ENCODE assay signal across 8 mouse cellular contexts in genomic region chr10:127058161-127058560, GRCm38 (mm10). TPM values are rescaled to one million over a fixed set of nuclear protein-coding genes. Genes with fewer than 3 reads are reported as not detected.
DNase-seq lines count a peak whose midpoint lies in the region; ATAC-seq and TF ChIP-seq lines count a peak whose summit lies in the region.

No protein-coding gene starts in this region.

- peak overlapping the region; percentile 89 for H3K4me2 ChIP-seq in liver, embryonic 15.5 days
- H3K4me2 ChIP-seq in neural tube, embryonic 11.5 days (ENCODE audit: low read depth), result peak overlapping the region; percentile 97

- no peak overlapping the region for H3K4me3 ChIP-seq in liver, embryonic 15.5 days (replicated peaks)
- H3K4me3 ChIP-seq in neural tube, embryonic 11.5 days (ENCODE audit: low read depth, low read length), result peak overlapping the region; percentile 92
- H3K4me3 ChIP-seq in testis, adult 2 months (ENCODE audit: control insufficient read depth, low read depth, low read length), result no peak overlapping the region

- H3K36me3 ChIP-seq in liver, embryonic 15.5 days (replicated peaks), result no peaks in the 10 kb centered on the region
- H3K36me3 ChIP-seq in neural tube, embryonic 11.5 days (ENCODE audit: control insufficient read depth, insufficient read depth, low read length), result 0 out of 2 replicates have a peak, but pooled peaks cover 2% of the 10 kb centered on the region
- H3K36me3 ChIP-seq in testis, adult 2 months (ENCODE audit: control insufficient read depth, insufficient read depth, low read length), result no peaks in the 10 kb centered on the region

- peaks cover 30% of the 10 kb centered on the region for H3K4me1 ChIP-seq in liver, embryonic 15.5 days (replicated peaks)
- peaks cover 12% of the 10 kb centered on the region for H3K4me1 ChIP-seq in neural tube, embryonic 11.5 days (ENCODE audit: control insufficient read depth, insufficient read depth, low read length)
- H3K4me1 ChIP-seq in testis, adult 2 months (ENCODE audit: control insufficient read depth, insufficient read depth, low read length), result peaks cover 12% of the 10 kb centered on the region

- no peak for TF ChIP-seq POLR2A in testis, adult 2 months (IDR thresholded peaks at IDR 0.05; ENCODE audit: control insufficient read depth, low read depth, low read length)

- no peak for ATAC-seq in liver, embryonic 15.5 days (ENCODE audit: insufficient read depth)
- peak; percentile 11; the same call in 1 of the 2 replicates for ATAC-seq in neural tube, embryonic 11.5 days (ENCODE audit: insufficient read depth, low FRiP score, low TSS enrichment)

- H3K9ac ChIP-seq in liver, embryonic 15.5 days, result no peak overlapping the region
- H3K9ac ChIP-seq in neural tube, embryonic 11.5 days (ENCODE audit: low read length), result peak overlapping the region; percentile 86; the same call in 1 of the 2 replicates

- peak; percentile 78 for DNase-seq in 416B (ENCODE audit: low read depth)
- peak; percentile 79 for DNase-seq in T-cell, adult 2 months (ENCODE audit: low spot score)
- peak; percentile 89 for DNase-seq in embryo, embryonic 11 days
- DNase-seq in heart, adult 8-10 months (ENCODE audit: low spot score), result peak; percentile 68
- DNase-seq in kidney, adult 8-10 months, result peak; percentile 63 to 80
- DNase-seq in neural tube, embryonic 11.5 days (ENCODE audit: low spot score), result peak; percentile 81

- no peaks in the 10 kb centered on the region for H3K9me3 ChIP-seq in liver, embryonic 15.5 days (replicated peaks)
- no peaks in the 10 kb centered on the region for H3K9me3 ChIP-seq in neural tube, embryonic 11.5 days (ENCODE audit: control insufficient read depth, low read length)

- H3K27ac ChIP-seq in liver, embryonic 15.5 days (replicated peaks), result no peak overlapping the region
- no peak overlapping the region for H3K27ac ChIP-seq in neural tube, embryonic 11.5 days (ENCODE audit: low read depth, low read length)
- H3K27ac ChIP-seq in testis, adult 2 months (ENCODE audit: control insufficient read depth, insufficient read depth, low read depth, low read length), result no peak overlapping the region

- WGBS in liver, embryonic 15.5 days (ENCODE audit: insufficient replicate concordance), result 2% methylated on average over 9 of the region's 9 CpGs
- 1% methylated on average over 9 of the region's 9 CpGs for WGBS in neural tube, embryonic 11.5 days

- peak; percentile 94; the same call in 1 of the 2 replicates for TF ChIP-seq CTCF in testis, adult 2 months (IDR thresholded peaks at IDR 0.05; ENCODE audit: control insufficient read depth, insufficient read depth, insufficient replicate concordance, low read depth, low read length)

- H3K27me3 ChIP-seq in liver, embryonic 15.5 days, result peaks cover 95% of the 10 kb centered on the region
- H3K27me3 ChIP-seq in neural tube, embryonic 11.5 days (ENCODE audit: control insufficient read depth, insufficient read depth, low read length), result peaks cover 6% of the 10 kb centered on the region; the same call in 1 of the 2 replicates
- H3K27me3 ChIP-seq in testis, adult 2 months (ENCODE audit: control insufficient read depth, insufficient read depth, low read length), result no peaks in the 10 kb centered on the region

RNA-seq across cellular contexts. Expression of gene March9, which starts 1.8 kb away (rescaled TPM):
- 1 to 10 TPM; 2.4 to 4.1 (median 3.3) TPM for total RNA-seq in heart, adult 8-10 months (2022)
- 0.03 TPM in 1 of 2 replicates, not detected in the other for polyA plus RNA-seq in liver, embryonic 15.5 days (2015; fragmentation: Nextera tagmentation; extraction: Ambion mirVana)
- polyA plus RNA-seq in neural tube, embryonic 11.5 days (2014; fragmentation: Nextera tagmentation; extraction: Ambion mirVana), result 4.3 and 4.7 TPM in 2 replicates
- polyA plus RNA-seq in testis, adult 2 months (2012; rRNA removed), result 2.1 TPM in 2 replicates

RNA-seq across cellular contexts. Expression of gene Cdk4, which starts 5.2 kb away (rescaled TPM):
- total RNA-seq in heart, adult 8-10 months (2022), result 10 to 100 TPM; 74.9 to 90.0 (median 79.0) TPM
- polyA plus RNA-seq in liver, embryonic 15.5 days (2015; fragmentation: Nextera tagmentation; extraction: Ambion mirVana), result 338 and 361 TPM in 2 replicates
- polyA plus RNA-seq in neural tube, embryonic 11.5 days (2014; fragmentation: Nextera tagmentation; extraction: Ambion mirVana), result 2,636 and 2,694 TPM in 2 replicates
- polyA plus RNA-seq in testis, adult 2 months (2012; rRNA removed), result 68.4 and 70.9 TPM in 2 replicates

RNA-seq across cellular contexts. Expression of gene Cyp27b1, which starts 10.1 kb away (rescaled TPM):
- total RNA-seq in heart, adult 8-10 months (2022), result under 1 TPM in 1 of 4 experiments, not detected in 3; 0.19 TPM
- polyA plus RNA-seq in liver, embryonic 15.5 days (2015; fragmentation: Nextera tagmentation; extraction: Ambion mirVana), result not detected in 2 replicates
- polyA plus RNA-seq in neural tube, embryonic 11.5 days (2014; fragmentation: Nextera tagmentation; extraction: Ambion mirVana), result 0.09 and 0.14 TPM in 2 replicates
- 0.25 and 0.46 TPM in 2 replicates for polyA plus RNA-seq in testis, adult 2 months (2012; rRNA removed)

RNA-seq across cellular contexts. Expression of gene Tspan31, which starts 11.9 kb away (rescaled TPM):
- total RNA-seq in heart, adult 8-10 months (2022), result 10 to 100 TPM; 43.7 to 50.9 (median 48.6) TPM
- polyA plus RNA-seq in liver, embryonic 15.5 days (2015; fragmentation: Nextera tagmentation; extraction: Ambion mirVana), result 77.4 and 84.3 TPM in 2 replicates
- polyA plus RNA-seq in neural tube, embryonic 11.5 days (2014; fragmentation: Nextera tagmentation; extraction: Ambion mirVana), result 96.5 and 99.9 TPM in 2 replicates
- polyA plus RNA-seq in testis, adult 2 months (2012; rRNA removed), result 12.7 and 16.3 TPM in 2 replicates

RNA-seq across cellular contexts. Expression of gene Eef1akmt3, which starts 16.8 kb away (rescaled TPM):
- not detected for total RNA-seq in heart, adult 8-10 months (2022)
- polyA plus RNA-seq in liver, embryonic 15.5 days (2015; fragmentation: Nextera tagmentation; extraction: Ambion mirVana), result 0.06 and 0.14 TPM in 2 replicates
- 0.23 and 0.32 TPM in 2 replicates for polyA plus RNA-seq in neural tube, embryonic 11.5 days (2014; fragmentation: Nextera tagmentation; extraction: Ambion mirVana)
- polyA plus RNA-seq in testis, adult 2 months (2012; rRNA removed), result 0.05 and 0.08 TPM in 2 replicates
